Mouse (Mus musculus) T-helper 17 cell (primary cell): ENCODE measurements around the gene Trim66.

Experiments used
- in situ Hi-C, 2 experiments: fragments of 300-600 bp; cut with MboI, MseI; formaldehyde crosslinking; loops; 1 replicate in 1 of 2; 2 replicates in 1 of 2; pipeline ENCODE4 v1.15.1; 2025; ENCODE audit warnings: high pct_unique_total_duplicates in 2 of 2

Trim66 gene

GRCm38 (mm10) chr7:109508034-109508433 lies at the start of gene Trim66:
TSS of gene Trim66 (minus strand) at chr7:109508134.
- in situ Hi-C loops: no loop called here

DNA sequence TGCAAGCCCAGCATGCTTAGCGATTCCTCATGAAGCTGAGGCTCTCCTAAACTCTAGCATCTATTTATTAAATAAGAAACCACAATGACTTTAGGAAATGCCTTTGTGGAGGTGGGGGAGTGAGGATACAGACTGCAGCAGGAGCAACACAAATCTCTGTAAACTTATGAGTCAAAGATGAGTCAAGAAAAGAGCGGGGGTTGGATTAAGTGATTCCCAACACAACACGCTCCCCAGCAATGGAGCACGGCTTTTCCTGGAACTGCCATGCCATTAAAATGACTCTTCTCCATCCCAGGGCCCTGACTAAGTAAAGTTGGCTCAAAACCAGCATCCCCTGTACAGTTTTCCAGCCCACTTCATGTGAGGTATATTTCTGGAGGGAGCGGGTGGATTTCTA lies 38.8 kb upstream of the Trim66 start:
- in situ Hi-C loops: no loop called here

- in situ Hi-C loops: no loop called here
Observed at GRCm38 (mm10) chr7:109546186-109546585, 38.3 kb upstream of the Trim66 start.

- in situ Hi-C loops: no loop called here
Observed at GRCm38 (mm10) chr7:109545255-109545993, 37.5 kb upstream of the Trim66 start.

DNA sequence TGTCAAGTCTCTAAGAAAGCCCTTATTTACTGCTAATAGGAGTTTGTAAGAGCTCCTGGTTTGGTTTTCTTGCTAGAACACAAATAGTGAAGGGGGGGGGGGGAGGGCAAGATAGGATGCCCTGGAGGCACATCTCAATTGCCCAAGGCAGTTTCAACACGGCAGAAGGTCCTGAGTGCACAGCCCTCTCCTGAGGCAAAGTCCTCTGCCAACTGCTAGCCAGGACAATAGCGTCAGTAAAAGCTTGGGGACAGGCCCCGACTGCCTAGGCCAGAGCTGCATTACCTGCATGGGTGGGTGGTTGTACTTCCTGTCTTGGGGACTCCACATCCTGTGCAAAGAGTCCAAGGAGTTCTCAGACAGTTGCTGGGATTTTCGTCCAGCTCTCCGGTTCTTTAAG lies 36.9 kb upstream of the Trim66 start:
- in situ Hi-C loops: no loop called here

- in situ Hi-C loops: no loop called here
Observed at GRCm38 (mm10) chr7:109542364-109542628, 34.4 kb upstream of the Trim66 start.

DNA sequence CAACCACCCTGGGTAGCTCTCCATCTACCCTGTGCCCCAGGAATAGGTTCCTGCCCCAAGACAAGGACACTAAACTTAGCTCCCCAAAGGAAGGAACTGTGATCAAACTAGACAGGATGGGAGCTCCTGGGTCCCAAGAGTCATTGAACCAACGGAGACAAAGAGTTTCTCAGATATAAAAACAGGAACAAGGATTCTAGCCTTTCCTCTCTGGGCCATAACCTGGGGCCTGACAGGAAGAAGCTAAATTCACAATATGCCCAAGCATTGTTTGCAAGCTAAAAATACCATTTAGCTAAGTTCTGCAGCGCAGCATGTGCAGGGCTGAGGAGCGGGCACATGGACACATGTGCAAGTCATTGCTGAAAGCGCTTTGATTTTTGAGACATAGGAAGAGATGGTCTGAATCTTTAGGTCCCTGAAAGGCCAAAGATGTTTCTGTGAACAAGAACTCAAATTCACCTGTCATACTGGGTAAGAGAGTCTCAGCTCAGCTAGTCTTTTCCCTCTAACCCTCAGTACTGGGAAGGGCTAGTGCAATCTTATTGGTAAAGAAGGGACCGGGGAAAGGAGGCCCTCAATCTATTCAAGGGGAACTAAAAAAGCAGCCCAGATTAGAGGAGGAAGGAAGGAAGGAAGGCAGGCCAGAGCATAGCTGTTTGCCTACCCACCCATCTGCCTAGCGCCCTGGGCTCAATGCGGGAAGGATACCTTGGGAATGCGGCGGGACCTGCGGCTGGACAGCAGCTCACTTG lies 33.9 kb upstream of the Trim66 start:
- in situ Hi-C loops: no loop called here

GRCm38 (mm10) chr7:109540902-109541301 lies 33.0 kb upstream of the Trim66 start:
- in situ Hi-C loops: no loop called here

GRCm38 (mm10) chr7:109536451-109536946 lies 28.6 kb upstream of the Trim66 start:
- in situ Hi-C loops: no loop called here

- in situ Hi-C loops: no loop called here
Observed at GRCm38 (mm10) chr7:109534921-109535320, 27.0 kb upstream of the Trim66 start.

DNA sequence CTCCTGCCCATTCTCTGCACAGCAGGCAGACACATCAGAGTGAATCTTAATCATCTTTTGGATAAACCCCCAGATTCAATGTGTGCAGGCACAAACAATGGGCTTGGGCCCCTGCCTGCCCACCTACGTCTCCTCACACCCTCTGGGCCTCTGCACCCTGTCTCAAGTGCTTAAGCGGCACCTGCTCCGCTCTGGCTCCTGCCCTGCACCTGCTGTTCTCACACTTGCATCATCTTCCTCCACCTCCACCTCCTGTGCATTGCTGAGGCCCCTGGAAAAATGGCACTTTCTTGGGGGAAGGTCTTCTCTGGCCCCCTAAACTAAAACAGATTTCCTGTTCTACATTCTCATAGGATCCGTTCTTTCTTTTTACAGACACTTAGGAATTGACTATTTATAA lies 26.0 kb upstream of the Trim66 start:
- in situ Hi-C loops: no loop called here

DNA sequence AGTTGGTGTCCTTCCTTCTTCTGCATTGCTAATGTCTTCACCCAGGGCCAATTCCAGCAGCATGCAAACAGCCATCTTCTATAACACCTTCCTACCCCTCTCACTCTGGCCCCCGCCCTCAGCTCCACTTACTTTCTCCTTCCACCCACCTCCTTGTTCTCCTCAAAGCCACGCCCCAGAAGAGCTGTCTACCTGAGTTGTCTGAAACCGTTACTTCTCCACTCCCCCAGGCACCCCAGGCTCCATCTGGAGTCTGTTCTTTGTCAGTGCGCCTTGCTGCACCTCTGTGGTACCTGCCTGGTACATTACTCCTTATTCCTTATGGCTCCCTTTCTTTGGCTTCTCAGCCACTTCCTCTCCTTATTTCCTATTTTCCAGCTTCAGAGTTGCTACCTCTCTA lies 25.2 kb upstream of the Trim66 start:
- in situ Hi-C loops: no loop called here

DNA sequence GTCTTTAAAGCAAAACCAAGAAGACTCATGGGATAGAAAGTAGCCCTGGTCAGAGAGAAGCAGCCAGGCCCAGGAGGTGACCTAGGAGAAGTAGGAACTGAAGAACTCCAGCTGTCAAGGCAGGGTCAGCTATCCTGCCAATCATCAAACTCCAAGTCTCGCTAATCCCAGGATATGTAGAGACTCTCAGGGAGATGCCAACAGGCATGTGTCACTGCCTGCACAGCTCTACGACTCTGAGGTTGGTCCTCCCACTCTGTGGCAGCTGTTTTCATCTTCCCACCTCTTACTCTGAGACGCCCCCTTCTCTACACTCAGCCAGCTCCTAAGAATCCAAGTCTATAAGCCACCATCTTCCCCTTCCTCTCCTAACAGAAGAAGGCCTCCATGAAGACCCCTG lies 24.8 kb upstream of the Trim66 start:
- in situ Hi-C loops: no loop called here

DNA sequence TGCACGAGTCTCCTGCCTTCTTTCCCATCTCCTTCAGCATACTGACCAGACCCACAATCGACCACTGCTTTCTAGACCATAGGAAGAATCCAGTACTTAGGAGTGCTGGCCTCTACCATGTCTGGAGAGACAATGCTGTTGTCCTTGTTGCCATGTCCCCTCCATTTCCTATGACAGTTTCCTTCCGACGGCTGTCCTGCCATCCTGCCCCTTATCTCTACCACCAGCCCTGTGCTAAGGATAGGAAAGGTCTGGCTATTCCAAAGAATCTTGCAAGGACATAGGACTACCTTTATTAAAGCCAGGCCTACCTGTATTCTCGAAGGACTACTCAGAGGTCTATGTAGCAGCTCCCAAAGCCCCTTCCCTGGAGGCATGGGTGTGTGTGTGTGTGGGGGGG lies 23.6 kb upstream of the Trim66 start:
- in situ Hi-C loops: no loop called here

- in situ Hi-C loops: loop anchor here in 1 of 2 experiments (5.0 kb wide), 2 partner anchors 83 to 173 kb away; partner anchors contain the start of genes Akip1 and St5
Observed at GRCm38 (mm10) chr7:109529741-109530140, 21.8 kb upstream of the Trim66 start.

GRCm38 (mm10) chr7:109528356-109528755 lies 20.4 kb upstream of the Trim66 start:
- in situ Hi-C loops: loop anchor here in 1 of 2 experiments (5.0 kb wide), 2 partner anchors 84 to 174 kb away; partner anchors contain the start of genes Akip1 and St5

DNA sequence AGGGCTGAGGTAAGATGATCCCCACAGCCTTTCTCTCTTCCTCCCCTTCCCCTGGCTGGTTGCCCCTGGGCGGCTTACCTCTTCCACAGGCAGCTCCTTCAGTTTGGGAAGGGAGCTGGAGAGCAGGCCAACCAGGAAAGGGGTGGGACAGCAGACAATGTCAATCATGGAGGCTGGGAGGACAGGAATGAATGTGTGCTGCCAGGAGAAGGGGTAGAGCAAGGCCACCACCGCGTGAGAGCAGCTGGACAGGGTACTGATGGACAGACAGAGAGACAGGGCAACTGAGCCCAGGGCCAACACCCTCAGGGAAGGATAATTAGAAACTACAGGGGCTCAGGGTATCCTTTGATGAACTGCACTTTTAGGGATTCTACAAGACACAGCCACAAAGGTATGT lies 19.6 kb upstream of the Trim66 start:
- in situ Hi-C loops: loop anchor here in 1 of 2 experiments (5.0 kb wide), 2 partner anchors 85 to 175 kb away; partner anchors contain the start of genes Akip1 and St5

GRCm38 (mm10) chr7:109525740-109526663 lies 18.1 kb upstream of the Trim66 start:
- in situ Hi-C loops: loop anchor here in 1 of 2 experiments (5.0 kb wide), 2 partner anchors 86 to 176 kb away; partner anchors contain the start of genes Akip1 and St5

GRCm38 (mm10) chr7:109524763-109525162 lies 16.8 kb upstream of the Trim66 start:
- in situ Hi-C loops: loop anchor here in 1 of 2 experiments (5.0 kb wide), 2 partner anchors 88 to 178 kb away; partner anchors contain the start of genes Akip1 and St5

DNA sequence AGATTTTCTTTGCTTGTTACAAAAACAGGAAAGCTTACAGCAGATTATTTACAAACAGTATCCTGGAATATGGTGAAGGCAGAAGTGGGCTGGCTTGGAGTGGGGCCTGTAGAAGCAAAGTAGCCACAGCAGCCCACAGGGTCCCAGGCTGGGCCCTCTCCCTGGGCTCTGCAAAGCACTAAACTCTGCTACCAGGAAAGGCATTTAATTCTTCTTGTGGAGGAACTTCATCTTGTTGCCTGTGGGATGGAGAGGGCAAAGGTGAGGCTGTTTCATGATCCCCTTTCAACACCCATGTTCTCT lies 16.5 kb upstream of the Trim66 start:
- in situ Hi-C loops: no loop called here

DNA sequence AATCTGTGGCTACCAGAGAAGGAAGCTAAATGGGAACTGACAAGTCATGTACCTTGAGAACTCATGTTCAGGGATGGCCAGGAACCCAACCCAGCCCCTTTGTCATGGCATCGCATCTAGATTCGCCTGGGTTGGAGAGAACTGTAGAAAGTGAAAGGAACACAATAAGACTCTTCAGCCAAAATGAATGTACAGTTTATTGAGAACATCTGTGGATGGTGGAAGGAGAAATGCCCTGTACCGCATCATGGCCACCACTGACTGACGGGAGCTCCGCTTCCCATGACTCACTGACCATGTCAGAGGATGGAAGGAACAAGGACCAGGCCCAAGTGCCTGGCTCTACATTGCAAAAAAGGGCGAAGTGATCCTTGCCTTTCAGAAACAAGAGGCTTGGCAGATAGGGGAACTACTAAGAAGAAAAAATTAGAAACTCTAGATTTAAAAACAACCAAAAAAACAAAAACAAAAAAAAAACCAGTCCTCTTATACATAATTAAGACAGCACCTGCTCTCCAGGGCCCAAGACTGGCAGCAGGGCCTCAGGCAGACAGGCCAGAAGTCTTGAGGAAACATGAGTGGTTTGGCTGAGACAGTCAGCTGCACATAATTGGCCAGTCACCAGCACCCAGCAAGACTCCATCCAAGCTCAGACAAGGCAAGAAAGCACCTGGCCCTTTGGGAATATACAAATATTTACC lies 16.0 kb upstream of the Trim66 start:
- in situ Hi-C loops: no loop called here
